Mouse (Mus musculus) forebrain, embryonic 14.5 days (tissue): ENCODE data around the gene Gosr1. TPM values are rescaled to one million over a fixed set of nuclear protein-coding genes. Genes with fewer than 3 reads are reported as not detected.

Experiments used
- ATAC-seq: fragments of 200-750 bp; cut with Nextera tagmentation; 2 replicates; pipeline ENCODE4 v1.8.0; 2017; ENCODE audit warnings: mild to moderate bottlenecking, moderate library complexity
- DNase-seq: peaks from one replicate; pipeline ENCODE4 v3.0.0-alpha.2; 2015; ENCODE audit warnings: low spot score
- H3K27ac ChIP-seq: fragments of 300-500 bp; sonication (generic); 2 replicates; pipeline ENCODE4 v1.5.1; 2014; ENCODE audit warnings: low read depth, mild to moderate bottlenecking, control low read depth, low read length, moderate library complexity
- H3K27me3 ChIP-seq: fragments of 300-500 bp; sonication (generic); replicated peaks from 2 replicates; pipeline ENCODE4 v1.6.1; 2014; ENCODE audit warnings: low read length, control low read depth, mixed read lengths; ENCODE audit not compliant: control insufficient read depth, insufficient read depth
- H3K36me3 ChIP-seq: fragments of 300-500 bp; sonication (generic); 2 replicates; pipeline ENCODE4 v1.6.1; 2014; ENCODE audit warnings: low read length, control low read depth; ENCODE audit not compliant: control insufficient read depth, insufficient read depth
- H3K4me1 ChIP-seq: fragments of 300-500 bp; sonication (generic); 2 replicates; pipeline ENCODE4 v1.6.1; 2014; ENCODE audit warnings: antibody characterized with exemption, low read length, control low read depth; ENCODE audit not compliant: control insufficient read depth, insufficient read depth
- H3K4me2 ChIP-seq: fragments of 300-500 bp; sonication (generic); 2 replicates; pipeline ENCODE4 v1.6.1; 2014; ENCODE audit warnings: mild to moderate bottlenecking, control low read depth, low read length
- H3K4me3 ChIP-seq: fragments of 300-500 bp; sonication (generic); 2 replicates; pipeline ENCODE4 v1.5.1; 2014; ENCODE audit warnings: low read depth, low read length, control low read depth
- H3K9ac ChIP-seq: fragments of 300-500 bp; sonication (generic); 2 replicates; pipeline ENCODE4 v1.6.1; 2014; ENCODE audit warnings: mild to moderate bottlenecking, low read length, control low read depth, moderate library complexity
- H3K9me3 ChIP-seq: fragments of 300-500 bp; sonication (generic); replicated peaks from 2 replicates; pipeline ENCODE4 v1.6.1; 2016; ENCODE audit warnings: low read length, control low read depth, mixed read lengths; ENCODE audit not compliant: control insufficient read depth
- WGBS: fragments of 180-500 bp; shearing (Covaris S2); extraction: QIAGEN DNeasy Blood & Tissue Kit; methylation state at CpG from one replicate; pipeline ENCODE4 v1.1.7; 2014; 5-methylcytosine and 5-hydroxymethylcytosine counted together
- polyA plus RNA-seq: library from polyadenylated mRNA; unstranded; fragments of >200 nt; fragmentation: Nextera tagmentation; extraction: Ambion mirVana; gene quantifications from 2 replicates; pipeline ENCODE4 v1.2.1, GENCODE M21; 2014

Gene Gosr1
- polyA plus RNA-seq, 1 experiment from 2014 or later = 39.4 TPM

GRCm38 (mm10) chr11:76748819-76749218, 14.6 kb downstream of the Gosr1 start:
- no peaks in the 10 kb centered on the region for H3K9me3 ChIP-seq

GRCm38 (mm10) chr11:76745921-76746320, 17.5 kb downstream of the Gosr1 start:
- Histone ChIP-seq H3K9ac (no peak overlapping the region), H3K9me3 (no peaks in the 10 kb centered on the region), H3K36me3 (peaks cover 68% of the 10 kb centered on the region), H3K4me3 (no peak overlapping the region), H3K4me1 (no peaks in the 10 kb centered on the region), H3K4me2 (no peak overlapping the region), H3K27ac (no peak overlapping the region), H3K27me3 (no peaks in the 10 kb centered on the region)
- no peak for ATAC-seq
- WGBS = 95% methylated on average over 1 of the region's 1 CpGs
- no peak for DNase-seq

More at GRCm38 (mm10) chr11:76748819-76749218, 14.6 kb downstream of the Gosr1 start:
- WGBS = 94% methylated on average over 9 of the region's 9 CpGs
- H3K27me3 ChIP-seq = no peaks in the 10 kb centered on the region
- DNase-seq (no peak), ATAC-seq (no peak)
- peaks cover 78% of the 10 kb centered on the region for H3K36me3 ChIP-seq
- H3K9ac ChIP-seq = no peak overlapping the region
- no peaks in the 10 kb centered on the region for H3K4me1 ChIP-seq
- no peak overlapping the region for H3K4me2 ChIP-seq
- no peak overlapping the region for H3K27ac ChIP-seq
- no peak overlapping the region for H3K4me3 ChIP-seq

GRCm38 (mm10) chr11:76744550-76744949, 18.8 kb downstream of the Gosr1 start:
- Histone ChIP-seq H3K9me3 (no peaks in the 10 kb centered on the region), H3K4me2 (no peak overlapping the region), H3K9ac (no peak overlapping the region), H3K4me1 (no peaks in the 10 kb centered on the region), H3K4me3 (no peak overlapping the region), H3K36me3 (peaks cover 58% of the 10 kb centered on the region), H3K27ac (no peak overlapping the region), H3K27me3 (no peaks in the 10 kb centered on the region)
- peak; percentile 77 for DNase-seq
- 69% methylated on average over 7 of the region's 7 CpGs for WGBS
- no peak for ATAC-seq

GRCm38 (mm10) chr11:76742511-76742910, 20.9 kb downstream of the Gosr1 start:
- 96% methylated on average over 7 of the region's 7 CpGs for WGBS
- DNase-seq (no peak), ATAC-seq (no peak)
- H3K9me3 ChIP-seq = no peaks in the 10 kb centered on the region
- H3K27me3 ChIP-seq = no peaks in the 10 kb centered on the region
- no peak overlapping the region for H3K4me3 ChIP-seq
- no peak overlapping the region for H3K4me2 ChIP-seq
- no peaks in the 10 kb centered on the region for H3K4me1 ChIP-seq
- no peak overlapping the region for H3K27ac ChIP-seq
- peaks cover 44% of the 10 kb centered on the region for H3K36me3 ChIP-seq
- H3K9ac ChIP-seq = no peak overlapping the region

- no peaks in the 10 kb centered on the region for H3K9me3 ChIP-seq
- no peaks in the 10 kb centered on the region for H3K27me3 ChIP-seq
- H3K4me2 ChIP-seq = no peak overlapping the region
- H3K4me3 ChIP-seq = no peak overlapping the region
- WGBS = 71% methylated on average over 6 of the region's 6 CpGs
- peaks cover 49% of the 10 kb centered on the region for H3K36me3 ChIP-seq
- no peak overlapping the region for H3K27ac ChIP-seq
- peak; percentile 26 for DNase-seq
- H3K4me1 ChIP-seq = no peaks in the 10 kb centered on the region
- no peak overlapping the region for H3K9ac ChIP-seq
- no peak for ATAC-seq
Observed at GRCm38 (mm10) chr11:76739125-76739524, 24.3 kb downstream of the Gosr1 start.

- Histone ChIP-seq H3K27me3 (no peaks in the 10 kb centered on the region), H3K36me3 (peaks cover 54% of the 10 kb centered on the region), H3K4me3 (no peak overlapping the region), H3K4me2 (no peak overlapping the region), H3K9me3 (no peaks in the 10 kb centered on the region), H3K4me1 (no peaks in the 10 kb centered on the region), H3K9ac (no peak overlapping the region), H3K27ac (no peak overlapping the region)
- DNase-seq (no peak), ATAC-seq (no peak)
- WGBS = 83% methylated on average over 4 of the region's 4 CpGs
Observed at GRCm38 (mm10) chr11:76735753-76736324, 27.5 kb downstream of the Gosr1 start.

- H3K4me3 ChIP-seq = no peak overlapping the region
- WGBS = 76% methylated on average over 3 of the region's 3 CpGs
- H3K27me3 ChIP-seq = no peaks in the 10 kb centered on the region
- H3K27ac ChIP-seq = no peak overlapping the region
- H3K9ac ChIP-seq = no peak overlapping the region
- ATAC-seq = no peak
- H3K9me3 ChIP-seq = no peaks in the 10 kb centered on the region
- no peak overlapping the region for H3K4me2 ChIP-seq
- H3K36me3 ChIP-seq = peaks cover 59% of the 10 kb centered on the region
- H3K4me1 ChIP-seq = no peaks in the 10 kb centered on the region
- DNase-seq = no peak
Observed at GRCm38 (mm10) chr11:76734560-76734959, 28.8 kb downstream of the Gosr1 start.

- Histone ChIP-seq H3K9me3 (no peaks in the 10 kb centered on the region), H3K4me1 (no peaks in the 10 kb centered on the region), H3K4me2 (no peak overlapping the region), H3K36me3 (peaks cover 62% of the 10 kb centered on the region), H3K27ac (no peak overlapping the region), H3K4me3 (no peak overlapping the region), H3K9ac (no peak overlapping the region), H3K27me3 (no peaks in the 10 kb centered on the region)
- 88% methylated on average over 3 of the region's 3 CpGs for WGBS
- no peak for ATAC-seq
- no peak for DNase-seq
Observed at GRCm38 (mm10) chr11:76730650-76731049, 32.7 kb downstream of the Gosr1 start.

- no peak overlapping the region for H3K4me2 ChIP-seq
- no peaks in the 10 kb centered on the region for H3K4me1 ChIP-seq
- no peaks in the 10 kb centered on the region for H3K9me3 ChIP-seq
- ATAC-seq (no peak), DNase-seq (no peak)
- whole genome bisulfite sequencing = 80% methylated on average over 11 of the region's 11 CpGs
- no peak overlapping the region for H3K4me3 ChIP-seq
- peaks cover 39% of the 10 kb centered on the region for H3K36me3 ChIP-seq
- no peak overlapping the region for H3K27ac ChIP-seq
- H3K27me3 ChIP-seq = no peaks in the 10 kb centered on the region
- no peak overlapping the region for H3K9ac ChIP-seq
Observed at GRCm38 (mm10) chr11:76728093-76728492, 35.3 kb downstream of the Gosr1 start.
